Comparison of ENCODE assay signal across 25 mouse cellular contexts in the genomic region with DNA sequence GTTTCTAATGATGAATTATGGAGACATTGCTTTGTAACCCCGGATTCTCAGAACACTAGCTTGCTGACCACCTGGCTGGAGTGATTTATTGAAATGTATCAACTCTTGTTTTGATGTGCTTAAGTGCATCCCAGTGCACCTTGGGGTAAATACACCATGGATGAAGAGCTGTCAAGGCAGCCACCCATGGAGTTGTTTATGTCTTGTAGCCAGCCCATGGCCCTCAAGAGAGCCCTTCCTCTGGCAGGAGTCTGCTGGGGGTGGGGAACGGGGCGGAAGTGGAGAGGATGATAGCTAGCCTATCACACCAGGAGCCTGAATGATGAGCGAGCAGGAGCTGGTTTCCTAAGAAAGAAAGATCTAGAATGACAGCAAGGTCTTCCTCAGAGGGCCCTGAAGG.
A peak's percentile ranks its signal among the peaks of the same experiment; 100 is the strongest.
DNase-seq lines count a peak whose midpoint lies in the region; ATAC-seq lines count a peak whose summit lies in the region.
"Had no signal": no experiment of that assay in that cellular context is flagged by ENCODE, and none has a peak within 500 bp of the region (broad histone marks: within the 10 kb centered on the region; RNA-seq: fewer than 3 reads in every experiment).

No protein-coding gene starts in this region.

- no peaks in the 10 kb centered on the region for H3K36me3 ChIP-seq in kidney, embryonic 15.5 days
- no peaks in the 10 kb centered on the region for H3K36me3 ChIP-seq in neural tube, embryonic 11.5 days (ENCODE audit: control insufficient read depth, insufficient read depth, low read length)
- no peaks in the 10 kb centered on the region for H3K36me3 ChIP-seq in neural tube, embryonic 14.5 days (ENCODE audit: control insufficient read depth, insufficient read depth, low read length)
- H3K36me3 ChIP-seq: forebrain, embryonic 10.5 days; G1E; hindbrain, embryonic 12.5 days; hindbrain, embryonic 15.5 days had no signal

- H3K4me2 ChIP-seq in kidney, embryonic 15.5 days, result no peak overlapping the region
- no peak overlapping the region for H3K4me2 ChIP-seq in neural tube, embryonic 11.5 days (ENCODE audit: low read depth)
- H3K4me2 ChIP-seq in neural tube, embryonic 14.5 days (ENCODE audit: low read depth, low read length), result no peak overlapping the region
- H3K4me2 ChIP-seq: forebrain, embryonic 13.5 days; heart, embryonic 11.5 days; hindbrain, embryonic 12.5 days; hindbrain, embryonic 15.5 days had no signal

- H3K4me1 ChIP-seq in kidney, embryonic 15.5 days, result no peaks in the 10 kb centered on the region
- H3K4me1 ChIP-seq in neural tube, embryonic 11.5 days (ENCODE audit: control insufficient read depth, insufficient read depth, low read length), result no peaks in the 10 kb centered on the region
- H3K4me1 ChIP-seq in neural tube, embryonic 14.5 days (ENCODE audit: control insufficient read depth, insufficient read depth, low read length), result no peaks in the 10 kb centered on the region
- H3K4me1 ChIP-seq: forebrain, embryonic 10.5 days had no signal

- H3K27ac ChIP-seq in kidney, embryonic 15.5 days, result no peak overlapping the region
- H3K27ac ChIP-seq in neural tube, embryonic 11.5 days (ENCODE audit: low read depth, low read length), result no peak overlapping the region
- no peak overlapping the region for H3K27ac ChIP-seq in neural tube, embryonic 14.5 days (ENCODE audit: low read depth, low read length)
- H3K27ac ChIP-seq: forebrain, embryonic 10.5 days; forebrain, embryonic 13.5 days; hindbrain, embryonic 12.5 days; hindbrain, embryonic 15.5 days had no signal

- no peak overlapping the region for H3K4me3 ChIP-seq in kidney, embryonic 15.5 days (replicated peaks)
- H3K4me3 ChIP-seq in neural tube, embryonic 11.5 days (ENCODE audit: low read depth, low read length), result no peak overlapping the region
- no peak overlapping the region for H3K4me3 ChIP-seq in neural tube, embryonic 14.5 days (ENCODE audit: low read depth, low read length)
- H3K4me3 ChIP-seq: forebrain, embryonic 10.5 days; forebrain, embryonic 13.5 days; hindbrain, embryonic 12.5 days; hindbrain, embryonic 15.5 days had no signal

- WGBS in kidney, embryonic 15.5 days, result 37% methylated on average over 4 of the region's 4 CpGs
- 44% methylated on average over 4 of the region's 4 CpGs for WGBS in neural tube, embryonic 11.5 days
- WGBS in neural tube, embryonic 14.5 days, result 24% methylated on average over 4 of the region's 4 CpGs

- ATAC-seq in kidney, embryonic 15.5 days (replicated peaks; ENCODE audit: low FRiP score), result peak; percentile 46; the same call in 1 of the 2 replicates
- ATAC-seq in neural tube, embryonic 11.5 days (ENCODE audit: insufficient read depth, low FRiP score, low TSS enrichment), result peak; percentile 45; the same call in 1 of the 2 replicates
- ATAC-seq in neural tube, embryonic 14.5 days (ENCODE audit: low read depth), result peak; percentile 60; the same call in 1 of the 2 replicates
- ATAC-seq: forebrain, embryonic 13.5 days; forebrain, embryonic 16.5 days; Patski had no signal

- H3K9me3 ChIP-seq in kidney, embryonic 15.5 days (replicated peaks), result no peaks in the 10 kb centered on the region
- H3K9me3 ChIP-seq in neural tube, embryonic 11.5 days (ENCODE audit: control insufficient read depth, low read length), result no peaks in the 10 kb centered on the region
- H3K9me3 ChIP-seq in neural tube, embryonic 14.5 days (ENCODE audit: control insufficient read depth, low read length), result no peaks in the 10 kb centered on the region
- H3K9me3 ChIP-seq: forebrain, embryonic 10.5 days; forebrain, embryonic 13.5 days; hindbrain, embryonic 12.5 days; hindbrain, embryonic 15.5 days had no signal

- no peaks in the 10 kb centered on the region for H3K27me3 ChIP-seq in kidney, embryonic 15.5 days
- no peaks in the 10 kb centered on the region for H3K27me3 ChIP-seq in neural tube, embryonic 11.5 days (ENCODE audit: control insufficient read depth, insufficient read depth, low read length)
- H3K27me3 ChIP-seq in neural tube, embryonic 14.5 days (ENCODE audit: control insufficient read depth, insufficient read depth, low read length), result no peaks in the 10 kb centered on the region
- H3K27me3 ChIP-seq: CH12.LX; forebrain, embryonic 13.5 days; hindbrain, embryonic 12.5 days; hindbrain, embryonic 15.5 days; Patski had no signal

- H3K9ac ChIP-seq in kidney, embryonic 15.5 days, result no peak overlapping the region
- H3K9ac ChIP-seq in neural tube, embryonic 11.5 days (ENCODE audit: low read length), result no peak overlapping the region
- no peak overlapping the region for H3K9ac ChIP-seq in neural tube, embryonic 14.5 days (replicated peaks; ENCODE audit: low read depth, low read length)
- H3K9ac ChIP-seq: forebrain, embryonic 13.5 days; hindbrain, embryonic 12.5 days; hindbrain, embryonic 15.5 days had no signal

- DNase-seq in kidney, postnatal 25 days, result no peak
- DNase-seq in neural tube, embryonic 11.5 days (ENCODE audit: low spot score), result peak; percentile 24
- DNase-seq in neural tube, embryonic 10.5 days (ENCODE audit: extremely low spot score, low spot score), result no peak
- peak; percentile 17 for DNase-seq in mesoderm, embryonic 11.5 days (ENCODE audit: low read depth, low spot score)
- no peak for DNase-seq in adrenal gland, postnatal 10 days
- DNase-seq: adrenal gland, postnatal 14 days; B cell, adult 2 months; cerebellum, adult 11 months; cerebellum, adult 2 months; cerebellum, adult 9-11 months; cerebellum, postnatal 25 days; gastrocnemius, postnatal 10 days; gastrocnemius, postnatal 36 days; heart, adult 11 months had no signal

Comparison
In these comparisons a context has a peak if more than half of its experiments do, and no peak if none do; other contexts are left out.
1. DNase-seq: peak in neural tube, embryonic 11.5 days (single experiment) and mesoderm, embryonic 11.5 days (single experiment); none in kidney, postnatal 25 days (0 of 2), neural tube, embryonic 10.5 days (single experiment) and adrenal gland, postnatal 10 days (single experiment).
2. Peak in every context shown above with its lines, with median percentiles within 50 percentile points of each other: ATAC-seq.